Mouse (Mus musculus) thymus, postnatal 14 days (tissue): ENCODE results near the gene Plvap.

Experiments used
- DNase-seq: peaks from one replicate; pipeline ENCODE4 v3.0.0; 2021

Plvap gene

GRCm38 (mm10) chr8:71464513-71465500 lies 46.7 kb downstream of the Plvap start, which contains the start of gene Mrpl34:
Mrpl34 (plus strand) TSS chr8:71464959.
- peak; percentile 98 for DNase-seq

- DNase-seq, result peak; percentile 98
These were observed 48.1 kb downstream of the Plvap start, which contains the start of gene Abhd8 for GRCm38 (mm10) chr8:71463188-71464033. Abhd8 (minus strand) TSS chr8:71463655.

- DNase-seq, result peak; percentile 91
These were observed 48.8 kb downstream of the Plvap start for GRCm38 (mm10) chr8:71462786-71463185.

DNA sequence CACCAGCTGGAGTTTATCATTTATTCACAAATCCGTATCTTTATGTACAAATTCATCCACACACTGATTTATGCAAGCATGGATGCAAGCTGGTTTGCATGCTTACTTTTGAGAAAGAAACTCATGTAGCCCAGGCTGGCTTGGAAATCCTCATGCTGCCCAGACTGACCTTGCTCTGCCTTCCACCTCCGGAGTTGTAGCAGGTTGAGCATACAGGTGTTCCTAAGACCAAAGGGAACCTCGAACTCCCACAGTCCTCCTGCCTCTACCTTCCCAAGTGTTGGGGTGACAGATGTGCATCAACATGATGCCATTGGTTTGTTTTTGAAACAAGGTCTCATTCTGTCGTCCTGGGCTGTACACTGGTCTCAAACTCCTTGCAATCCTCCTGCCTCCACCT lies 49.4 kb downstream of the Plvap start:
- no peak for DNase-seq

DNA sequence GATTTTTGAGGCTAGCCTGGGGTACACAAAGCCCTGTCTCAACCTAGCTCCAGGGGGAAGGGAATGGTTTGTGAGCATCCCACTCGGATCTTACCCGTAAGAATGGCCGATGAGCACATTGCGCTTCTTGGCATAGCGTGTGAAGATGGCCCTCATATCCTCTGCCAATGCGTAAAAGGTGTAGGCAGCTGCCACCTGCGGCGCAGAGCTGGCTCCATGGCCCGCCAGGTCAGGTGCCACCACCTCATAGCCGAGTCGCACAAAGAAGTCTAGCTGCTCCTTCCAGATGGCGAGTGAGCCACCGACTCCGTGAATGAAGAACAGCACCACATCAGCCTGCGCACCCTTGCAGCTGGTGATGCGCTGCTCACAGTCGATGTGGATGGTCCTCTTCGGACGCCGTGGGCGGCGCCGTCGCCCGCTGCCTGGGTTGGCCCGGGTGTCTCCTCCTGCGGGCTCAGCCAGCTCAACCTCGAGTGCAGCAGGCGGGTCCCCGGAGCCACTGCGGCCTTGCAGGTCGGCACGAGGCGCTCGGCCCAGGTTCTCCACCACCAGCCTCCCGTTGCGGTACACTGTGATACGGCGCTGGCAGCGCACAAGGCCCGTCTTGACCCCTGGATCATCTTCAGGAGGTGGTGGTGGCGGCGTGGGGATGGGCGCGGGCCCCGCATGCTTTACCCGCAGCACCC lies 50.3 kb downstream of the Plvap start:
- no peak for DNase-seq

DNA sequence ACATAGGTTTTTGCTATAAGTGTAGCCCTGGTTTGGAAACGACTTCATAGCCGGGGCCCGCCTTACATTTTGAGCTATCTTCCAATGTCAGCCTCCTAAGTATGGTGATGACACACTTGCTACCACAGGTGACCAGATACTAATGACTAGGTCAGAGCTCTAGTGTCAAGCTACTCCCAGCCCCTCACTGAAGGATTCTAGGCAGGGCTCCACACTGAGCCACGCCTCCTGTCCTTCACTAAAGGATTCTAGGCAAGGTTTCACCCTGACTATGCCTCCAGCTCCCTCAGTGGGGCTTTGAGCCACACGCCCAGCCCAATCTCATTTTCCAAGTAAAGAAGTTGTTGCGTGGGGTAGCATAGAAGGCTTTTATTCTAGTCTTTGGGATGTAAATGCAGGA lies 50.8 kb downstream of the Plvap start:
- no peak for DNase-seq

DNA sequence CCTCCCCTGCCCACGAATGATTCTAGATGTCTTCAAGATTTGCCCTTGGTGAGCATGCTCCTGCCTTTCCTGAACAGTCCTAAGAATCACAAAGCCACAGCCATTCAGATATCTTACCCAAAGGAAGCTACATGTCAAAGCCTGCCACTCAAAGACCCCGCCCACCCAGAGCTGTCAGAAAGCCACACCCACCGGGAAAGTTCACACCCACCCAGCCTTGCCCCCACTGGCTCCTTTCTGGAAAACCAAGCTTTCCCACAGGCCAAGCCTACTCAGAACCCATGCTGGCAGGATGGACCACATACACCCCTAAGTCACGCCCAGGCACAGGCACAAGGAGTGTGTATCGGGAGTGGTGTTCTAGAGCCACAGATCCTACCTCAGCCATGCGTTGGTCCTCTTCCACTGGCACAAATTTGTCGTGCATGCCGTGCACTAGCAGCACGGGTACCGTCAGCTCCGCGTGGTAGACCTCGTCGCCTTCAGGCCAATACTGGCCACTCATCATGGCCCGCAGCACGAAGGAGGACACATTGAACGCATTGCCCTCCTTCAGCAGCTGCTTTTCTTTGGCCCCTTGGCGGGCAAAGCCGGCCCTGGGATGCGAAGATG lies 53.8 kb downstream of the Plvap start:
- DNase-seq, result no peak

DNA sequence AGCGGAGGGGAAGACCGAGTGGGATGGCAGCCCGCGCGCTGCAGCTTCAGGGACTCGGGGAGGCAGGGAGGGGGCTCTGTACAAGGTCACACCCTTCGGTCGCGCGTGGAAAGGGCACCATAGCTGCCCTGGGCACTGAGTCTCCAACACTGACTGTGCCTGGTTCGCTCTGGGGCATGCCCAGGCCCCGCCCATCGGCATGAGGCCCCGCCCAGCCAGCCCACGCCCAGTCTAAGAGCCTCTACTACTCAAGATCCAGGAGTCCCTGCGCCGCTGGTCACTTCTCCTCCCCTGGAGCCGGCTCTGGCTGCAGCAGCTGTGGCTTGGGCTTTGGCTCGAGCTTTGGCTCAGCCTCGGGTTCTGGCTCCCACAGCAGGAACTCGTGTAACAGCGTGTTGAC lies 54.6 kb downstream of the Plvap start:
- no peak for DNase-seq

GRCm38 (mm10) chr8:71454668-71455067 lies 56.9 kb downstream of the Plvap start:
- DNase-seq, result no peak

DNA sequence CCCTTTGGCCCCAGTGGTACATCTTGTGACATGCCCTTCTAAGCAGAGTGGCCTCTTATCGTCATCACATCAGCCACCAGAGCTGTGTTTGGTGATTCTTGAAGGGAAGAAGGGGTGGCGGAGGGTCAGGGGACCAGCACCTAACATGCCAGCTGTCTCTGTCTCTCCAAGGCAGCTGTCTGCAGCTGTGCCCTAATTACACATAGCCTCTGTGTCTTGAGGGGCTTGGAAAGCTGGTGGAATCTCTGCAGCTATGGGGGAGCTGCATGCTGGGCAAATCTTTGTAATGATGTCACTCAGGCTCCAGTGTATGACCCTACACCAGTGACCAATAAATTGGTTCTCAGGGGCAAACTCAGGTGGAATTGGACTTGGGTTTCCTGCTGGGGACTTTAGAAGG lies 58.9 kb downstream of the Plvap start:
- no peak for DNase-seq

- DNase-seq, result no peak
These were observed 59.8 kb downstream of the Plvap start for GRCm38 (mm10) chr8:71451777-71452176.

DNA sequence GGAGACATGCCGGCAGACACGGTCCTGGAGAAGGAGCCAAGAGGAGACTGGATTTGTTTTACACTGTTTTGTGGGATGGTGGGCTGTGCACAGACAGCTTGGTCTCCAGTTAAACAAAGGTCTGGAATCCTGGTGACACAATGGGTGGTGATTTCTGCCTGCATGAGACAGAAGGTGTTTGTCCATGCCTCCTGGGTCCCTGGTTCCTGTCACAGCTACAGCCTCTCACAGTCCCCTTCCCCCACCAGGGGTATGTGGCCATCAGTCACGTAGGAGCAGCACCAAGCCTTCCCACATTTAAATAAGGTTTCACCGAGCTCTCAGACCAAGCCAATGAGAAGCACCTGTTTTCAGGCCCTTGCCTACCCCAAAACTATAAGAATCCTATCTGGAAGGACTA lies 60.2 kb downstream of the Plvap start:
- no peak for DNase-seq
